Mouse (Mus musculus) mature B cell (primary cell): Measurements from ENCODE around the gene Myog.

Experiments used
- in situ Hi-C: fragments of 300-500 bp; cut with MboI; formaldehyde crosslinking; loops from 2 replicates; pipeline ENCODE4 v1.14.3; 2019

Gene Myog

GRCm38 (mm10) chr1:134285458-134286120, 4.2 kb upstream of the Myog start:
- in situ Hi-C loops, result no loop called here

GRCm38 (mm10) chr1:134288239-134288638, 1.6 kb upstream of the Myog start:
- in situ Hi-C loops, result no loop called here

GRCm38 (mm10) chr1:134290300-134290699, 511 bp downstream of the Myog start:
- in situ Hi-C loops, result no loop called here

- in situ Hi-C loops, result no loop called here
Measured at GRCm38 (mm10) chr1:134290909-134291308, 1.1 kb downstream of the Myog start.

- in situ Hi-C loops, result no loop called here
Measured at GRCm38 (mm10) chr1:134291555-134291954, 1.8 kb downstream of the Myog start.

- in situ Hi-C loops, result no loop called here
Measured at GRCm38 (mm10) chr1:134292073-134292472, 2.3 kb downstream of the Myog start.

GRCm38 (mm10) chr1:134292601-134293000, 2.8 kb downstream of the Myog start:
- in situ Hi-C loops, result no loop called here

- in situ Hi-C loops, result no loop called here
Measured at GRCm38 (mm10) chr1:134293276-134293675, 3.5 kb downstream of the Myog start.

- in situ Hi-C loops, result no loop called here
Measured at GRCm38 (mm10) chr1:134293738-134294604, 4.2 kb downstream of the Myog start.

- in situ Hi-C loops, result no loop called here
Measured at GRCm38 (mm10) chr1:134297265-134297664, 7.5 kb downstream of the Myog start.

GRCm38 (mm10) chr1:134298636-134299411, 9.0 kb downstream of the Myog start:
- in situ Hi-C loops, result no loop called here

GRCm38 (mm10) chr1:134302568-134303238, 12.9 kb downstream of the Myog start:
- in situ Hi-C loops, result no loop called here

- in situ Hi-C loops, result no loop called here
Measured at GRCm38 (mm10) chr1:134304940-134305339, 15.2 kb downstream of the Myog start.

- in situ Hi-C loops, result no loop called here
Measured at GRCm38 (mm10) chr1:134307409-134307808, 17.6 kb downstream of the Myog start.

- in situ Hi-C loops, result no loop called here
Measured at GRCm38 (mm10) chr1:134310291-134310690, 20.5 kb downstream of the Myog start.

- in situ Hi-C loops, result no loop called here
Measured at GRCm38 (mm10) chr1:134310729-134311128, 20.9 kb downstream of the Myog start.

- in situ Hi-C loops, result no loop called here
Measured at GRCm38 (mm10) chr1:134311760-134312159, 22.0 kb downstream of the Myog start.

- in situ Hi-C loops, result no loop called here
Measured at GRCm38 (mm10) chr1:134315181-134315580, 25.4 kb downstream of the Myog start.

- in situ Hi-C loops, result no loop called here
Measured at GRCm38 (mm10) chr1:134316361-134316760, 26.6 kb downstream of the Myog start.

GRCm38 (mm10) chr1:134318261-134318660, 28.5 kb downstream of the Myog start:
- in situ Hi-C loops, result no loop called here

- in situ Hi-C loops, result loop anchor here (5.0 kb wide), 1 partner anchor 168 kb away; no protein-coding TSS in a partner anchor
Measured at GRCm38 (mm10) chr1:134320691-134321301, 31.0 kb downstream of the Myog start.
